Mouse (Mus musculus) cerebellum, adult 18-20 months (tissue): ENCODE results near the gene Shq1.

Experiments used
- DNase-seq, 2 experiments: peaks; one replicate each; pipeline ENCODE4 v3.0.0; 2021

Gene Shq1

GRCm38 (mm10) chr6:100527972-100528371 lies 143.0 kb downstream of the Shq1 start:
- DNase-seq = no peak

- no peak for DNase-seq
Measured at GRCm38 (mm10) chr6:100527161-100527560, 143.8 kb downstream of the Shq1 start.

GRCm38 (mm10) chr6:100526066-100526465 lies 144.9 kb downstream of the Shq1 start:
- DNase-seq = no peak

GRCm38 (mm10) chr6:100525496-100525895 lies 145.5 kb downstream of the Shq1 start:
- no peak for DNase-seq

GRCm38 (mm10) chr6:100522495-100522894 lies 148.5 kb downstream of the Shq1 start:
- DNase-seq = no peak

- no peak for DNase-seq
Measured at GRCm38 (mm10) chr6:100521615-100522398, 149.2 kb downstream of the Shq1 start.

GRCm38 (mm10) chr6:100520558-100521099 lies 150.3 kb downstream of the Shq1 start:
- DNase-seq = no peak

- no peak for DNase-seq
Measured at GRCm38 (mm10) chr6:100519837-100520236, 151.1 kb downstream of the Shq1 start.
